Mouse (Mus musculus): ENCODE results near the gene Rab20.
"Not testable (repeated sequence)": the region's sequence is repeated elsewhere in the genome, so short reads cannot be mapped to it uniquely, and the experiment has no call there.

Gene Rab20

GRCm38 (mm10) chr8:11478807-11479527, 457 bp upstream of the Rab20 start:
- no peak for DNase-seq

GRCm38 (mm10) chr8:11477178-11477553, 1.3 kb downstream of the Rab20 start:
- no peak for DNase-seq

GRCm38 (mm10) chr8:11476338-11477177, 2.0 kb downstream of the Rab20 start:
- DNase-seq = peak; percentile 19

GRCm38 (mm10) chr8:11475876-11476275, 2.6 kb downstream of the Rab20 start:
- no peak for DNase-seq

GRCm38 (mm10) chr8:11475397-11475796, 3.1 kb downstream of the Rab20 start:
- DNase-seq = no peak

GRCm38 (mm10) chr8:11473072-11473471, 5.4 kb downstream of the Rab20 start:
- DNase-seq = no peak

GRCm38 (mm10) chr8:11471309-11471708, 7.2 kb downstream of the Rab20 start:
- DNase-seq = no peak

- DNase-seq = no peak
These were observed 7.8 kb downstream of the Rab20 start for GRCm38 (mm10) chr8:11470694-11471093.

- no peak for DNase-seq
These were observed 9.4 kb downstream of the Rab20 start for GRCm38 (mm10) chr8:11469095-11469494.

GRCm38 (mm10) chr8:11466528-11466927, 12.0 kb downstream of the Rab20 start:
- DNase-seq = not testable (repeated sequence)

GRCm38 (mm10) chr8:11465619-11466018, 12.9 kb downstream of the Rab20 start:
- no peak for DNase-seq

GRCm38 (mm10) chr8:11464707-11464964, 13.9 kb downstream of the Rab20 start:
- DNase-seq = no peak

GRCm38 (mm10) chr8:11463889-11464706, 14.4 kb downstream of the Rab20 start:
- no peak for DNase-seq

- no peak for DNase-seq
These were observed 15.0 kb downstream of the Rab20 start for GRCm38 (mm10) chr8:11463541-11463888.

GRCm38 (mm10) chr8:11462641-11463040, 15.9 kb downstream of the Rab20 start:
- DNase-seq = no peak

- DNase-seq = no peak
These were observed 16.7 kb downstream of the Rab20 start for GRCm38 (mm10) chr8:11461847-11462246.

GRCm38 (mm10) chr8:11460934-11461333, 17.6 kb downstream of the Rab20 start:
- no peak for DNase-seq

- no peak for DNase-seq
These were observed 19.5 kb downstream of the Rab20 start for GRCm38 (mm10) chr8:11459016-11459415.

GRCm38 (mm10) chr8:11457981-11458836, 20.3 kb downstream of the Rab20 start:
- no peak for DNase-seq

GRCm38 (mm10) chr8:11457278-11457677, 21.2 kb downstream of the Rab20 start:
- no peak for DNase-seq

GRCm38 (mm10) chr8:11454228-11454627, 24.3 kb downstream of the Rab20 start:
- DNase-seq = no peak

GRCm38 (mm10) chr8:11452974-11453373, 25.5 kb downstream of the Rab20 start:
- no peak for DNase-seq

- no peak for DNase-seq
These were observed 26.0 kb downstream of the Rab20 start for GRCm38 (mm10) chr8:11452559-11452958.
